Mouse (Mus musculus) common myeloid progenitor, adult 5-6 weeks (primary cell): ENCODE measurements around the gene Mbd3. TPM values are rescaled to one million over a fixed set of nuclear protein-coding genes. Genes with fewer than 3 reads are reported as not detected.

ENCODE experiments used
- ATAC-seq: replicated peaks from 2 replicates; pipeline ENCODE4 v1.8.0; 2016; ENCODE audit warnings: low read depth, mild to moderate bottlenecking, moderate TSS enrichment, inconsistent platforms; ENCODE audit not compliant: poor library complexity, severe bottlenecking
- total RNA-seq: library from RNA; stranded (forward); fragments of 200-1000, 187-1606 nt; gene quantifications from 2 replicates; pipeline ENCODE4 v1.2.3, GENCODE M21; 2017

The Mbd3 gene
- total RNA-seq, 1 experiment from 2014 or later = 113 TPM

- ATAC-seq = peak; percentile 56
Measured at GRCm38 (mm10) chr10:80398719-80399190, 595 bp downstream of the Mbd3 start.

GRCm38 (mm10) chr10:80398174-80398535, 1.2 kb downstream of the Mbd3 start:
- no peak for ATAC-seq

- ATAC-seq = no peak
Measured at GRCm38 (mm10) chr10:80397524-80398173, 1.7 kb downstream of the Mbd3 start.

- no peak for ATAC-seq
Measured at GRCm38 (mm10) chr10:80396822-80397523, 2.4 kb downstream of the Mbd3 start.

GRCm38 (mm10) chr10:80395025-80395627, 4.2 kb downstream of the Mbd3 start:
- no peak for ATAC-seq

GRCm38 (mm10) chr10:80392687-80393086, 6.7 kb downstream of the Mbd3 start:
- ATAC-seq = no peak

- ATAC-seq = no peak
Measured at GRCm38 (mm10) chr10:80390697-80391096, 8.7 kb downstream of the Mbd3 start.

- ATAC-seq = no peak
Measured at GRCm38 (mm10) chr10:80389185-80389708, 10.1 kb downstream of the Mbd3 start.

- ATAC-seq = no peak
Measured at GRCm38 (mm10) chr10:80388731-80389130, 10.6 kb downstream of the Mbd3 start.

GRCm38 (mm10) chr10:80387522-80387959, 11.8 kb downstream of the Mbd3 start, which contains the start of gene Mex3d:
Mex3d (minus strand) TSS chr10:80387659.
- peak; percentile 17; the same call in 1 of the 2 replicates for ATAC-seq

- no peak for ATAC-seq
Measured at GRCm38 (mm10) chr10:80386735-80387471, 12.4 kb downstream of the Mbd3 start.

GRCm38 (mm10) chr10:80385811-80386734, 13.3 kb downstream of the Mbd3 start:
- peak; percentile 43 for ATAC-seq

- ATAC-seq = no peak
Measured at GRCm38 (mm10) chr10:80385310-80385709, 14.0 kb downstream of the Mbd3 start.

GRCm38 (mm10) chr10:80384709-80385108, 14.6 kb downstream of the Mbd3 start:
- peak; percentile 18; the same call in 1 of the 2 replicates for ATAC-seq

- no peak for ATAC-seq
Measured at GRCm38 (mm10) chr10:80384115-80384639, 15.2 kb downstream of the Mbd3 start.

- no peak for ATAC-seq
Measured at GRCm38 (mm10) chr10:80383431-80383830, 15.9 kb downstream of the Mbd3 start.

- no peak for ATAC-seq
Measured at GRCm38 (mm10) chr10:80382641-80383365, 16.5 kb downstream of the Mbd3 start.

GRCm38 (mm10) chr10:80377716-80378115, 21.6 kb downstream of the Mbd3 start:
- ATAC-seq = no peak
